Mouse (Mus musculus) adrenal gland, adult 8-10 months (tissue): ENCODE measurements at regions not wholly inside any gene's neighbourhood (a gene's known extent, or its start where the extent isn't known, plus 50 kb on each side); places are given as distances from the start of the nearest gene placed in this dataset.

Experiments used
- DNase-seq: peaks from one replicate; pipeline ENCODE4 v3.0.0; 2022

- no peak for DNase-seq
These were observed 2231.6 kb downstream of the Pcdh9 start for GRCm38 (mm10) chr14:91658654-91659421.

GRCm38 (mm10) chr14:91656011-91656410 is 2234.5 kb downstream of the Pcdh9 start:
- DNase-seq: no peak

GRCm38 (mm10) chr14:91630976-91631375 is 2259.5 kb downstream of the Pcdh9 start:
- peak; percentile 6 for DNase-seq

GRCm38 (mm10) chr14:91614391-91614790 is 2276.1 kb downstream of the Pcdh9 start:
- DNase-seq: no peak

- no peak for DNase-seq
These were observed 2285.9 kb downstream of the Pcdh9 start for GRCm38 (mm10) chr14:91604570-91604969.

GRCm38 (mm10) chr14:91582462-91582861 is 2308.0 kb downstream of the Pcdh9 start:
- no peak for DNase-seq

- no peak for DNase-seq
These were observed 2308.6 kb downstream of the Pcdh9 start for GRCm38 (mm10) chr14:91581684-91582424.

GRCm38 (mm10) chr14:91569100-91569499 is 2321.4 kb downstream of the Pcdh9 start:
- DNase-seq: no peak

- DNase-seq: no peak
These were observed 2351.3 kb downstream of the Pcdh9 start for GRCm38 (mm10) chr14:91539181-91539580.

- no peak for DNase-seq
These were observed 2355.5 kb downstream of the Pcdh9 start for GRCm38 (mm10) chr14:91534931-91535330.

- DNase-seq: no peak
These were observed 2392.0 kb downstream of the Pcdh9 start for GRCm38 (mm10) chr14:91498449-91498848.

- no peak for DNase-seq
These were observed 2412.1 kb downstream of the Pcdh9 start for GRCm38 (mm10) chr14:91478358-91478870.

- DNase-seq: no peak
These were observed 2426.6 kb downstream of the Pcdh9 start for GRCm38 (mm10) chr14:91463910-91464309.

GRCm38 (mm10) chr14:91462671-91463070 is 2427.8 kb downstream of the Pcdh9 start:
- no peak for DNase-seq

GRCm38 (mm10) chr14:91458756-91459155 is 2431.7 kb downstream of the Pcdh9 start:
- no peak for DNase-seq
